Mouse (Mus musculus) heart, embryonic 11.5 days (tissue): ENCODE data around the gene Tcf3. TPM values are rescaled to one million over a fixed set of nuclear protein-coding genes. Genes with fewer than 3 reads are reported as not detected.

Source experiments
- ATAC-seq: fragments of 200-750 bp; cut with Nextera tagmentation; replicated peaks from 2 replicates; pipeline ENCODE4 v1.8.0; 2017; ENCODE audit warnings: moderate library complexity; ENCODE audit not compliant: insufficient number of reproducible peaks, low FRiP score, low TSS enrichment
- H3K27ac ChIP-seq: fragments of 300-500 bp; sonication (generic); 2 replicates; pipeline ENCODE4 v1.5.1; 2014; ENCODE audit warnings: mild to moderate bottlenecking, low read depth, low read length
- H3K27me3 ChIP-seq: fragments of 300-500 bp; sonication (generic); 2 replicates; pipeline ENCODE4 v1.6.1; 2014; ENCODE audit warnings: mild to moderate bottlenecking, low read length, mixed read lengths; ENCODE audit not compliant: control insufficient read depth, insufficient read depth
- H3K36me3 ChIP-seq: fragments of 300-500 bp; sonication (generic); 2 replicates; pipeline ENCODE4 v1.6.1; 2014; ENCODE audit warnings: mild to moderate bottlenecking, low read length, moderate library complexity, mixed read lengths; ENCODE audit not compliant: control insufficient read depth, insufficient read depth
- H3K4me1 ChIP-seq: fragments of 300-500 bp; sonication (generic); 2 replicates; pipeline ENCODE4 v1.6.1; 2014; ENCODE audit warnings: low read length; ENCODE audit not compliant: control insufficient read depth, insufficient read depth
- H3K4me2 ChIP-seq: fragments of 300-500 bp; sonication (generic); 2 replicates; pipeline ENCODE4 v1.6.1; 2014; ENCODE audit warnings: mild to moderate bottlenecking, moderate library complexity
- H3K4me3 ChIP-seq: fragments of 300-500 bp; sonication (generic); 2 replicates; pipeline ENCODE4 v1.5.1; 2014; ENCODE audit warnings: low read depth, low read length
- H3K9ac ChIP-seq: fragments of 300-500 bp; sonication (generic); 2 replicates; pipeline ENCODE4 v1.6.1; 2014; ENCODE audit warnings: mild to moderate bottlenecking, low read depth, low read length, moderate library complexity
- H3K9me3 ChIP-seq: fragments of 300-500 bp; sonication (generic); replicated peaks from 2 replicates; pipeline ENCODE4 v1.6.1; 2016; ENCODE audit warnings: low read length; ENCODE audit not compliant: control insufficient read depth
- WGBS: fragments of 180-500 bp; shearing (Covaris S2); extraction: QIAGEN DNeasy Blood & Tissue Kit; methylation state at CpG from one replicate; pipeline ENCODE4 v1.1.7; 2014; ENCODE audit not compliant: insufficient replicate concordance; 5-methylcytosine and 5-hydroxymethylcytosine counted together
- microRNA-seq: library from miRNA; unstranded; fragments of <30 nt; microRNA quantifications from one replicate; pipeline ENCODE4, GENCODE M21; 2016; ENCODE audit warnings: borderline number of aligned reads
- polyA plus RNA-seq: library from polyadenylated mRNA; unstranded; fragments of >200 nt; fragmentation: Nextera tagmentation; extraction: Ambion mirVana; gene quantifications from 2 replicates; pipeline ENCODE4 v1.2.1, GENCODE M21; 2014

The Tcf3 gene
- polyA plus RNA-seq, 1 experiment from 2014 or later: 69.8 TPM

- no peaks in the 10 kb centered on the region for H3K36me3 ChIP-seq
- no peaks in the 10 kb centered on the region for H3K9me3 ChIP-seq
- H3K9ac ChIP-seq: no peak overlapping the region
- WGBS: 5% methylated on average over 12 of the region's 12 CpGs
- H3K27me3 ChIP-seq: peaks cover 11% of the 10 kb centered on the region
- H3K4me1 ChIP-seq: no peaks in the 10 kb centered on the region
- ATAC-seq: no peak
- 0 out of 2 replicates have a peak overlapping the region, but pooled peaks have one; percentile 16 for H3K4me3 ChIP-seq
- no peak overlapping the region for H3K27ac ChIP-seq
- H3K4me2 ChIP-seq: peak overlapping the region; percentile 44
Observed at GRCm38 (mm10) chr10:80371411-80371966, 62.0 kb downstream of the Tcf3 start.

- no peaks in the 10 kb centered on the region for H3K9me3 ChIP-seq
- H3K4me3 ChIP-seq: no peak overlapping the region
- no peak for ATAC-seq
- no peak overlapping the region for H3K27ac ChIP-seq
- 74% methylated on average over 21 of the region's 21 CpGs for WGBS
- H3K27me3 ChIP-seq: peaks cover 11% of the 10 kb centered on the region
- H3K9ac ChIP-seq: no peak overlapping the region
- no peak overlapping the region for H3K4me2 ChIP-seq
- no peaks in the 10 kb centered on the region for H3K4me1 ChIP-seq
- H3K36me3 ChIP-seq: no peaks in the 10 kb centered on the region
Observed at GRCm38 (mm10) chr10:80369995-80370747, 63.3 kb downstream of the Tcf3 start.

- H3K27me3 ChIP-seq: peaks cover 25% of the 10 kb centered on the region
Observed at GRCm38 (mm10) chr10:80368392-80368791, 65.1 kb downstream of the Tcf3 start.

GRCm38 (mm10) chr10:80367954-80368353 lies 65.5 kb downstream of the Tcf3 start:
- Histone ChIP-seq H3K27me3 (peaks cover 25% of the 10 kb centered on the region), H3K36me3 (no peaks in the 10 kb centered on the region), H3K9me3 (no peaks in the 10 kb centered on the region), H3K4me2 (no peak overlapping the region), H3K9ac (no peak overlapping the region), H3K4me1 (no peaks in the 10 kb centered on the region), H3K4me3 (no peak overlapping the region), H3K27ac (no peak overlapping the region)
- ATAC-seq: no peak
- 51% methylated on average over 5 of the region's 5 CpGs for WGBS

More at GRCm38 (mm10) chr10:80368392-80368791, 65.1 kb downstream of the Tcf3 start:
- H3K36me3 ChIP-seq: no peaks in the 10 kb centered on the region
- H3K4me2 ChIP-seq: no peak overlapping the region
- H3K9ac ChIP-seq: no peak overlapping the region
- no peak for ATAC-seq
- no peaks in the 10 kb centered on the region for H3K9me3 ChIP-seq
- WGBS: 86% methylated on average over 6 of the region's 6 CpGs
- H3K27ac ChIP-seq: no peak overlapping the region
- H3K4me3 ChIP-seq: no peak overlapping the region
- H3K4me1 ChIP-seq: no peaks in the 10 kb centered on the region

- Histone ChIP-seq H3K9me3 (no peaks in the 10 kb centered on the region), H3K27me3 (peaks cover 24% of the 10 kb centered on the region), H3K27ac (no peak overlapping the region), H3K9ac (no peak overlapping the region), H3K4me2 (no peak overlapping the region), H3K36me3 (no peaks in the 10 kb centered on the region), H3K4me1 (no peaks in the 10 kb centered on the region), H3K4me3 (no peak overlapping the region)
- no peak for ATAC-seq
- WGBS: 65% methylated on average over 6 of the region's 6 CpGs
Observed at GRCm38 (mm10) chr10:80365736-80366135, 67.7 kb downstream of the Tcf3 start.

GRCm38 (mm10) chr10:80363734-80364133 lies 69.7 kb downstream of the Tcf3 start:
- no peak overlapping the region for H3K4me2 ChIP-seq
- no peak overlapping the region for H3K27ac ChIP-seq
- no peaks in the 10 kb centered on the region for H3K9me3 ChIP-seq
- H3K36me3 ChIP-seq: no peaks in the 10 kb centered on the region
- peaks cover 44% of the 10 kb centered on the region for H3K27me3 ChIP-seq
- WGBS: 52% methylated on average over 6 of the region's 6 CpGs
- no peak overlapping the region for H3K4me3 ChIP-seq
- H3K9ac ChIP-seq: no peak overlapping the region
- no peaks in the 10 kb centered on the region for H3K4me1 ChIP-seq
- no peak for ATAC-seq

Small RNAs within 50 kb of the gene (microRNA-seq; reads per million reads assigned to microRNA genes)
- 0.20 reads per million for gene Gm22721

Other genes starting within 250 kb of the Tcf3 start
- gene Mum1, start 207.2 kb downstream of the Tcf3 start, polyA plus RNA-seq: 34.6 and 38.2 TPM in 2 replicates
- 499 and 501 TPM in 2 replicates for gene Ndufs7, start 184.5 kb downstream of the Tcf3 start, polyA plus RNA-seq
- gene Gamt, start 172.6 kb downstream of the Tcf3 start, polyA plus RNA-seq: 57.2 and 59.0 TPM in 2 replicates
- gene Dazap1, start 172.2 kb downstream of the Tcf3 start, polyA plus RNA-seq: 28.4 and 29.9 TPM in 2 replicates
- 702 and 828 TPM in 2 replicates for gene Rps15, start 141.2 kb downstream of the Tcf3 start, polyA plus RNA-seq
- 0.55 and 0.69 TPM in 2 replicates for gene Apc2, start 137.7 kb downstream of the Tcf3 start, polyA plus RNA-seq
- 29.7 and 31.0 TPM in 2 replicates for gene 2310011J03Rik, start 113.1 kb downstream of the Tcf3 start, polyA plus RNA-seq
- 0.77 and 1.6 TPM in 2 replicates for gene Pcsk4, start 104.1 kb downstream of the Tcf3 start, polyA plus RNA-seq
- gene Reep6, start 103.7 kb downstream of the Tcf3 start, polyA plus RNA-seq: 4.9 and 7.3 TPM in 2 replicates
- 2.4 and 3.7 TPM in 2 replicates for gene Adamtsl5, start 85.2 kb downstream of the Tcf3 start, polyA plus RNA-seq
- gene Plk5, start 77.2 kb downstream of the Tcf3 start, polyA plus RNA-seq: not detected in 2 replicates
- gene Mex3d, start 46.0 kb downstream of the Tcf3 start, polyA plus RNA-seq: 4.0 and 6.4 TPM in 2 replicates
- 151 and 171 TPM in 2 replicates for gene Mbd3, start 34.1 kb downstream of the Tcf3 start, polyA plus RNA-seq
- 1,161 and 1,177 TPM in 2 replicates for gene Uqcr11, start 26.8 kb downstream of the Tcf3 start, polyA plus RNA-seq
- 0.04 TPM in 1 of 2 replicates, not detected in the other for gene Onecut3, start 61.2 kb upstream of the Tcf3 start, polyA plus RNA-seq
- gene Atp8b3, start 105.5 kb upstream of the Tcf3 start, polyA plus RNA-seq: 0.09 TPM in 1 of 2 replicates, not detected in the other
- gene Rexo1, start 127.9 kb upstream of the Tcf3 start, polyA plus RNA-seq: 18.0 and 18.1 TPM in 2 replicates
- 4.9 and 5.5 TPM in 2 replicates for gene Klf16, start 143.7 kb upstream of the Tcf3 start, polyA plus RNA-seq
- gene Abhd17a, start 156.7 kb upstream of the Tcf3 start, polyA plus RNA-seq: 94.3 and 100 TPM in 2 replicates
- 76.9 and 78.1 TPM in 2 replicates for gene Scamp4, start 169.2 kb upstream of the Tcf3 start, polyA plus RNA-seq
- gene Adat3, start 169.2 kb upstream of the Tcf3 start, polyA plus RNA-seq: 6.2 and 6.6 TPM in 2 replicates
- gene Gm49322, start 172.4 kb upstream of the Tcf3 start, polyA plus RNA-seq: 0.83 and 0.84 TPM in 2 replicates
- 64.6 and 67.6 TPM in 2 replicates for gene Csnk1g2, start 189.2 kb upstream of the Tcf3 start, polyA plus RNA-seq
- gene Btbd2, start 223.4 kb upstream of the Tcf3 start, polyA plus RNA-seq: 37.6 and 47.0 TPM in 2 replicates
- 62.1 and 68.8 TPM in 2 replicates for gene Mknk2, start 244.5 kb upstream of the Tcf3 start, polyA plus RNA-seq